Mouse (Mus musculus) T-cell, adult 2 months (primary cell): Measurements from ENCODE around the gene Inafm2.

ENCODE experiments used
- DNase-seq: peaks from one replicate; pipeline ENCODE4 v3.0.0; 2022; ENCODE audit warnings: low spot score

Inafm2 gene

DNA sequence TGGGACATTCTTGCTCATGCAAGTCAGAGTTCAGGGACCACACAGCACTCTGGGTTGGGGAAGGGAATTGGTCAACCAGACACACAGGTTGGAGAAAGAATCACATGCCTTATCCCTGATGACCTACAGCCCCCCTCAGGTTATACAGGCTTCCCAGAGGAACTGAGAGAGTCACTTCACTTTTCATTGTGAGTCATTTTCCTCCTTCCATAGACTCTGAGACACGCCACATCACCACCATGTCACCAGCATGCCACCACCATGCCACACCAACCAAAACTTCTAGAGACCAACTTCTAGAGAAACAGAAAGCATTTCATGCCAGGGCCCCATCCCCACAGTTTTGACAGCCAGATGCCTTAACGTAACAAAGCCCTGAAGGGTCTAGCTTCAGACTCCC is 18.7 kb upstream of the Inafm2 start:
- DNase-seq: no peak

DNA sequence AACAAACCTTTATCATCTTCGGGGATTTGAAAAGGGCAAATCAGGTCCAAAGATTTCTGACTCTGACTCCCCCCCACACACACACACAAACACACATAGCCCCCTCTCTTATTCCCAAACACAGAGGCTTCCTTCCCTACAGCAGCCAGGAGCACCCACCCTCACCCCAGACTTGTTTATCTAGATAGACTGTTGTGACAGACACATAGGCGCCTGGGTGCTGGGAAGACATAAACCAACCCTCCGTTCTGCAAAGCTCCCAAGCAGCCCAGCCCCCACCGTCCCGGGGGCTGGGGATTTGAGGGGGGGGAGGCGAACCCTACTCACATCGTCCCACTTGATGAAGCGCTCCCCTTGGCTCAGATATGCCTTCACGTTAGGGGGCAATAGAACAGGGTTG is 17.6 kb upstream of the Inafm2 start:
- no peak for DNase-seq

DNA sequence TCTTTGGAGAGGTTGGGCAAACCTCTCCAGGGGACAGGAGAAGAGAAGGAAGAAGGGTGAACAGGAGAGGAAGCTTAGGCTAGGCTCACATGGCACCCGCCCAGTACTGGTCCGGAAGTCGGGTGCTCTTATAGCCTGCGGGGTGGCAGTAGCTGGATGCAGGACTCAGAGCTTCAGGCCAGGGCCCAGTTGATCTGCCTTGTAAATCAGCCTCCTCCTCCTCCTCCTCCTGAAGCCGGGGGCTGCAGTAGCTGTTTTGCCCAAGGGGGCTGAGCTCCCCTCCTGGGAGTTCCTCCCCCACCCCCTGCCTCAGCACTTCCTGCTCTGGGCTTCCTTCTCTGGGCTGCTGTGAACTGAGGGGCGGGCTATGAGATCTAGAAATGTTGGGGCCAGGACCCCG is 17.2 kb upstream of the Inafm2 start, which contains the start of gene Plcb2:
TSS of gene Plcb2 (minus strand) at position 102 of the 400 bp plus-strand sequence.
- DNase-seq: peak; percentile 49

DNA sequence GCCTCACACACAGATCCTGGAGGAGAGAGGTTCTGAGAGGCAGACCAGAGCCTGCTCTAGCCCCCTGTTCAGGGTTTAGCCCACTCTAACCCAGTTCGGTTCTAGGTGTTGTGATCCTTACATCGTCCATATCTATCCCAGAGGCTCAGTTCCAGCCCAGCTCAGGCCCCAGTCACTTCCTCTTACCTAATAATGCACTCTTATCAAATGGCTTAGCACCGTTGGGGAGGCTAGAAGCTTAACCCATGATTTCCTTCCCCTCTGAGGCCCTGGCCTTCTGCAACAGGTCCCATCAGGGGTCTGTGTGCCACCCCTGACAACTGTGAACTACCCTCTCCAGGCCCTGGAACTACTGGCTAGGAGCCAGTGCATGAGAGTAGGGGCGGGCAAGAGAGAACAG is 16.4 kb upstream of the Inafm2 start:
- DNase-seq: no peak

DNA sequence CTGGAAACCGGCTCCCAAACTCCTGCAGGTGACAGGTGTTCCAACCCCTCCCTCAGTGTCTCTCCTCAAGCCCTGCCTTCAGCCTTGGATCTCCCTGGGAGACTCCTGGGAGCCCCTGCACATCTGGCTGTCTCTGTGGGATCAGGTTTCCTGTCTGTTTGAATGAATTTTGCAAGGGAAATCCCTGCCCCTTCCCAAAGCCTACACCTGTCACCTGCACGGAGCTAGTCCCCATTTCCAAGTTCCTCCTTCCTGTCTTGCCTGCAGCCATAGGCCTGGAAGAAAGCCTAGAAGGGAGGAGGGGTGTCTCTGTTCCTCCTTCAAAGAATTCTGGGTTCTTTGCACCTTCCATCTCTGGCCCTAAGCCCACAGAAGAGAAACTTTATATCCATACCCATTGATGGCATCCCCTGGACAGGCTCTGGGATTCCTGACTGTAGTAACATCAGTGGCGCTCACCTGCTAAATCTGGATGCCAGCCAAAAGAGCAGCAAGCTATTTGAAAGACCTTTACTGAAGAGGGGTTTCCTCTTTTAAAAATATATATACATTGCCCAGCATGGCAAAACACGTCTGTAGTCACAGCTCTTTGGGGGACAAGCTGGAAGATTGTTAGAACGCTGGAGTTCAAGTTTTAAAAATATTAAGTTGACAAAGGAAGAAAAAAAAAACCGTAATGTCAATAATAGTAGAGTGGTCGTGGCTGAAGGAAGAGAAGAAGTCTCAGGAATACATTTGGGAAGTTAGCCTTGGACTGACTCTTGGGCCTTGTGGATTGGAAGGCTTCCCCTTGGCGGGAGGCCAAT is 15.5 kb upstream of the Inafm2 start:
- no peak for DNase-seq

DNA sequence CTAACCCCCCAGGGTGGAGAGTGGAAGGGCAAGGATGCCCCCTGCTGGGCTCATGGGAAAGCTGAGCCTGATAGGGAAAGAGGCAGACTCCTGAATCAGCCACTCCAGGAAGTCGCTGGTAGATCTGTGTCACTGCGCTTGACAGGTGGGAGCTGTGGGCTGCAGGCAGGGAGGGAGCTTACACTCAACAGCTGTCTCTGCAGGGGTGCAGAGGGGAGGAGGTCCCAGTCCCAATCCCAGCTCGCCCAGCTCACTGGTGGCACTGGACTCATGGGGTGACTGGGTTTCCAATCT is 15.0 kb upstream of the Inafm2 start:
- peak; percentile 46 for DNase-seq

DNA sequence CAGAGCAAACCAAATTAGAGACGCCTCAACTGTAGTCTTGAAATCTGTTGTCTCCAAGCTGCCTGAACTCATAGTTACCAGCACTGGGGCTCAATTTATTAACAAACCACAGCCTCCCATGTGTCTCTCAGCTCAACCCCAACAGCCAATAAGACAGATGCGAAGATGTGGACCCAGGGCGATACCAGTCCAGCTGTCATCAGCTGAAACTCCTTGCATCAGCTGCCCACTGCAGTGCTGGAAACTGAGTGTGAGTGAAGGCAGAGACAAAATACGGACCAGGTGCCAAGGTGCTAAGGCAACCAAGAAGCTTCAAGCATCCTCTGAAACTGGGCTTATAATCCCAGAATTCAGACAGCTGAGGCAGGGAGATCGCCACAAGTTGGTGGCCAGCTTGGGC is 13.6 kb upstream of the Inafm2 start:
- no peak for DNase-seq

DNA sequence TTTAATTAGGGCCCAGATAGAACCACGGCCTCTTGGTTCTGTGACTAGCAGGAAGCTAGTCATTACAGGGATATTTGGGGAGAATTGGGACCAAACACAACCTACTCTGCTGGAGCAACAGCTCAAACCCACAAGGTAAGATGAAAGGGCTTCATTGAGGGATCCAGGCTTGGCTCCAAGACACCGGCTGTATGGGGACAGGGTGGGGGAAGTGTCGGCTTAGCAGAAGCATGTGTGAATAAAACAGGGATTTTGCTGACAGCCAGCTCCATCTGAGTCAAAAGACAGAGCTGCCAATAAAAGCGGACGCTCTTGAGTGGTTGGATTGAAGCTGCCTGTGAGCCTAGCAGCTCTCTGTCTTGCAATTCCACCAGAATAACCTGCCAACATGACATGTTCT is 12.2 kb upstream of the Inafm2 start:
- no peak for DNase-seq

DNA sequence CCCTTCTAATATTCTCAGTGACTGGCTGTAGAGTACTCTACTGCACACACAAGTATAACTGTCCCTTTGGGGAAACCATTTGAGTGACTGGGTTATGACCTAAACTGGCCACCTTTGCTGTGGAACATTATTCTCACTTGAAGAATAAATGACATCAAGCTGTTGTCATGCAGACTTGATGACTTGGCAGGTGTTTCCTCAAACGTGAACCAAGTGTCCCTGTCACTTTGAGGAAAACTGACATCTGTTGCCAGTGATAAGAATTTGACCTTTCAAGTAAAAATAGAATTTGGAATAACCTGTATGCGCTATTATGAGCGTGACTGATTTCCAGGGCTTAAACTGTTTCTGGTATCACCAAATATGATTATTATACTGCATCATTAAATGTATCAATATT is 5.2 kb upstream of the Inafm2 start:
- no peak for DNase-seq

DNA sequence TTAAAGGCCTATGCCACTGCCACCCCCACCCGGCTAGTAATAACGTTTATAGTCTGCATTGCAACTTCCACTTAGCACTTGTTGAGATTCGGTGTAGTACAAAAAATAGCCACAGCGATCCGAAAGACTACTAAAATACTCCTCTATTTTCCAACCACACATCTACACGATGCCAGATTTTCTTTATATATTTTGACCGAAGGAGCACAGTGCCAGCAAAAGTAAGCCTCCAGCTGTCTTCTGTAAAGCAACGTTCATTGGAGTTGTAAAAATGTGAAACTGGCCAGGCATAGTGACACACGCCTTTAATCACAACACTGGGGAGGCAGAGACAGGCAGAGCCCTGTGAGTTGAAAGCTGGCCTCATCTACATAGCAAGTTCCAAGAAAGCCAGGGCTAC is 4.4 kb upstream of the Inafm2 start:
- DNase-seq: no peak

DNA sequence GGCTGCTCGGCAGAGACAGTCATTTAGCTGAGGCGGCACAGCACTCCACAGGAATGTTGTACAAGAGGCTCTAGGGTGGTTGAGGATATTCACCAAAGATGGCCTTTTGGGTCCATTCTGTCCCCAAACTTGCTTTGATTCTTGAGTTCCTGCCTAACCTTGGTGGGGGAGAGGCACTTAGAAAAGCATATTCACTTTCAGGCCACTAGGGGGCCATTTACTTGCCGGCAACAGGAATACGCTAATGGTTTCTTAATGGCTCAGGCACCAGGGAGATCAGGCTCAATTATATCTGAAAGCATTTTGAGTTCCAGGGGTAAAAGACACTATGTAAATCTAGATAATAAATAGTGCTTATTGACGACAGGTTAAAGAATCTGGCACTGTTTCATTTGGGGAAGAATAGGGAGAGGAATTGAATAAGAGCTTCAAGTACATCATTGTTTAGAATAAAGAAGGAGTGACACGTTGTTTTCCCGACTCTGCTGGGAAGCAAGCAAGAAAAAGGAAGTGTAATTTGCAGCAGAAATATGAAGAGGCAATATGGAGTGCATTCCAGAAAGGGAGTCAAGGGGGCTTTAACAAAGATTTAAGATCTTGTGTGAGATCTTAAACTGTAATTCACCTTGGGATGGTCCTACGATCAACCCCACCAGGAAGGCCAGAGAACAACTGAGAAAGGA is 2.2 kb upstream of the Inafm2 start:
- DNase-seq: peak; percentile 60

DNA sequence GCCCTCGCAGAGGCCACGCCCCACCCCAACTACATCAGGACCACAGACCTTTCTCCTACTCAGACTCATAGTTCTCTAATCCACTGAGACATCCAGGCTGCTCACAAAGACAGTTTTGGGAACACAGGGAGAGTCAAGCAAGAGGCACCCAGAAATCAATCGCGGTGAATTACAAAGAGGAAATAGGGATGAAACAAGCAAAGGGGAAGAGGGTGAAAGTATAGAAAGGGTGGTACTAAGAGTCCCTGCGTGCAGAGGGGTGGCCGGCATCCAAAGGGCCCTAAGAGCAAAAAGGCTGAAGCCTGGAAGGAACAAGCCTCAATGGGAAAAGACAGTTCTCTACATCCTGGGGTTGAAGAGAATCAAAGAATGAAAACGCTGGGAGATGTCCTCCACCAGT is 937 bp upstream of the Inafm2 start:
- DNase-seq: no peak

DNA sequence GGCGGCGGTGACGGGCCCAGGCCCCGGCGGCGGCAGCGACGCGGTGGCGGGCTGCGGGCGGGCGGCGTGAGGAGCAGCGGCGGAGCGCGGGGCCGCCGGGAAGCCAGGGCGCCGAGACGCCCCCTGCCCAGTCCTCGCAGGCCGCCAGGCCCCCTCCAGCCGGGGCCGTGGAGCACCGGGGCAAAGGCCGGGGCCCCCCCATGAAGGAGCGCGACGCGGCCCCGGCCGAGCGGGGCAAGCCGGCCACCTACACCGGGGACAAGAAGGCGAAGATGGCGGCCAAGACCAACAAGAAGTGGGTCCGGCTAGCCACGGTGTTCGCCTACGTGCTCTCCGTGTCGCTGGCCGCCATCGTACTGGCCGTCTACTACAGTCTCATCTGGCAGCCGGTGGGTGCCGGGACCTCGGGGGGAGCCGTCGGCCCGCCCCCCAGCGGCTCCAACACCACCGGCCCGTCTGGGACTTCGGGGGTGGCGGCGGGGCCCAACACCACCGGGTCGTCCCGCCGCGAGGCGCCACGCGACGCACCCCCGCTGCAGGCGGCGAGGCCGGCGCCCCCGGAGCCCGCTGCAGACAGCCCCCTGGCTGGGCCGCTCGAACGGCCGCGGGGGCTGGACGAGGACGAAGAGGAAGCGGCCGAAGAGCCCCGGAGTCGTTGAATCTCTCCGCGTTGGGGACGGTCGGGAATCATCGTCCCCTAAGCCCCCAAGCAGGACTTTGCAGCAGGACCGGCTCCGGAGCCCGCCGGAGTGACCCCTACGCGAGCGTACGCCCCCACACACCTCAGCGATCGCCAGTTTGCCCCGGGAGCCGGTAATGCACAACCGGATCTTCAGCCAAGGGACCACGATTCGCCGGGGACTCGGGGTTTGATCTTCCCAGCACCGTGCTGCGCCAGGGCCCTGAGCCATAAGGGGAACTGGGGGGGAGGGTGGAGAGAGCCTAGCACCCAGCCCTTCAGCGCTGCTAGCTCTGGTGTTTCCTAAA is 650 bp downstream of the Inafm2 start:
- peak; percentile 36 for DNase-seq

DNA sequence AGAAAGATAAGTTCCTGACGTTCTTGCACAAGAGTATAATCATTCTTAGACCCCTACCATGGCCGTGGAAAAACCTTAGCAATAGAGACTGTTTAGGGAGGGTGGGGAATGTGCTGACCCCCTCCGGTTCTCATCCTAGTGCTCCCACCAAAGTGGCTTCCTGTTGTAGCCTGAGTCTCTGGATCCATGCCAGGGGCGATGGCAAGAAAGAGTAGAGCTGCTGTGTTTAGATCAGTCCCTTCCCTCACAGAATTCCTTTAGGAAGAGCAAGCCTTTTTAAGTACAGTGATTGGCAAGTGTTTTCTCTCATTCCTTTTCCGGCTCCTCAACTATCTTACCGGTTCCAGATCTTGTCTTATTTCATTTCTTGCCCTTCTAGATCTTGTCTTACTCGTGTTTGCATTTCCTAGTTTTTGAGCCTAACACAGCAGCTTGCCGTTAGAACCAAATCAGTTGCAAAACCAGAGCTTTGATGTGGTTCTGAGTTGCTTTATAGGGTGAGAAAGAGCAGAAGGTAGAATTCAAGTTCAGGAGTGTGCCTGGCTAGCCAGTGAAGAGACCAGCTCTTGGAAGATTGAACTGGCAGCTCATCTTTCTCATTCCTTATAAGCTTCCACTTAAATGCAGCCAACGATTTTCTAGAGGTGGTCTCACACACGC is 1.9 kb downstream of the Inafm2 start:
- DNase-seq: peak; percentile 60

DNA sequence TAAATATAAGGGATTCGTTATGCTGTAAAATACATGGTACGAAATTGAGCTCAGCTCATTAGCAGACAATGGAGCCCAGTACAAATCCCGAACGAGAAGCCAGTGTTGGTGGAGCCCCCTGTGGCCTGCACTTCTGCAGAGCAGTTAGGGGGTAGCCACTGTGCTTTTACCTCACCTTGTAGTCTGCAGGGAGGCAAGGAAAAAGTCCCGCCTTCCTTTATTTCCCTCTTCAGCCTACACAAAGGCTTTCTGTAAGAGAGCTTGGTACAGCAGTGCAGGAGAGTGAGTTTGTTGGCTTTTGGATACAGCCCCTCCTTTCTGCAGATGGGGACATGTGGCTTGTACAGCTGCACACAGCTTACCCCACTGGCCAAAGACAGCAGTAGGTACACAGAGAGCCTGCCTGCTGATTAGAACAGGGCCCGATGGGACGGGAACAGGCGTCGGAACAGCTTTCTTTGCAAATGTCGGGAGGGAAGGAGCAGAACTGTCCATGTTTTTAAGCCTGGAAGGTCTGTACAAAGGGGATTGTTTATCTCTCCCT is 3.9 kb downstream of the Inafm2 start:
- DNase-seq: no peak

DNA sequence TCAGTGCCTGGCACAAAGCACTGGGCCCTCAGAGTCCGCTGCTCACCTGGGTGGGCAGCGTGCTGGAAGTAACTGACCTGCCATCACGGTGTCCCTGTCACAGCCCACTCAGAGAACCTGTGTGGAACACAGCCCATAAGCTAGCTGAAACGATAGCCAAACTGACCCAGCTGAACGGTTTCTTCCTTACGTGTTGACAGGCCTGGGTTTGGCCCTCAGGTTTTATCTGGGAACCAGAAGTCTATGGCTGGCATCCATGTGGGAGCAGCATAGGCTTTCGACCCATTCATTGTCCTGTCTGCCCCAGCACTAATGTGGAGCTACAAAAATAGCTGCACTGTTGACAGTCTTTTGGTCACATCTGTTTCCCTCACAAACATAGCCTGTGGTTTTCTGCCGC is 4.9 kb downstream of the Inafm2 start:
- no peak for DNase-seq

DNA sequence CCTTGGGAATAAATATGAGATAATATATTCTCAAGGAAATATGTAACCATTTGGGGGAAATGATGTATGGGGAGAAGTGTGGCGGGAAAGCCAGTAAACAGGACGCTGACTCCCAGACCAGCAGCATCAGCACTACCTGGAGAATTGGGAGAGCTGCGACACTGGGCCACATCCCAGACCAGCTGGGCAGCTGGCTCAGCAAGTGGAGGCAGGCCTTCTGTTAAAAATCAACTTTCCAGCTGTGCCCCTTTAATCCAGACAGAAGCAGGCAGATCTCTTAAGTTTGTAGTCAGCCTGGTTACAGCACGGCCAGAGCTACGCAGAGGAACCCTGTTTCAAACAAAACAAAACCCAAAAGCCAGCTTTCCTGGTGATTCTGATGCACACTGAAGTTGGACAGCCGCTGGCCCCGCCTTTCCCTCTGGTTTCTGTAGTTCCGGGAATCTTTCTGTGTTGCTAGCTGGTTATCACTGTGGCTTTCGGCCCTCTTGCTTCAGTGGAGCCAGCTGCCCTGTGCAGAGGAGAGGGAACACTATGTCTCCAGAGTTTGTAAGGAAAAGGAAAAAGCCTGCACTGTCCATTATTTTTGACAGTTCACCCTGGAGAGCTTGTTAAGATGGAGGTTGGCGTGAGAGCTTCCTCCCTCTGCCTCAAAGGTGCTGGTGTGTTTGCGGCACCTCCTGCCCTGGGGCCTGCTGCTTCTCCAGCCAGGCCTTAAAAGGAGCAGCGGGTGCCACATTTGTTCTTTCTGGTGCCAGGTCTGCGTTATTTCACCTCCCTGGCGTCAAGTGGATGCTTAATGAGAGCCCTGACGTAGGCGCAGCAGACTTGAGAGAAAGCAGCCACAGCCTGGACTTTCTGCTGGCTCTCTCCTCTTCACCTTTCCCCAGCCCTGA is 6.6 kb downstream of the Inafm2 start:
- no peak for DNase-seq

DNA sequence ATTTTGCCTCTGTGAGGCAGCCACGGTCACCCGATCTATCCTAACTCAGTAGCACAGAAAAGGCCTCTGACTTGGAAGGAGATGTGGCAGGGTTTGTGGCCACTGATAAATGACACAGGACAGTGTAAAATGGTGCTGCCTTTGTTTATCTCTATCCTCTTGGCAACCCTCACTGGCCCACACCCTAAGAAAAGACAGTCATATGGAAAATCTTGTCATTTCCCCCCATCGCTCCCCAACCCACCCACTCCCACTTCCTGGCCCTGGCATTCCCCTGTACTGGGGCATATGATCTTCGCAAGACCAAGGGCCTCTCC is 7.2 kb downstream of the Inafm2 start:
- no peak for DNase-seq

DNA sequence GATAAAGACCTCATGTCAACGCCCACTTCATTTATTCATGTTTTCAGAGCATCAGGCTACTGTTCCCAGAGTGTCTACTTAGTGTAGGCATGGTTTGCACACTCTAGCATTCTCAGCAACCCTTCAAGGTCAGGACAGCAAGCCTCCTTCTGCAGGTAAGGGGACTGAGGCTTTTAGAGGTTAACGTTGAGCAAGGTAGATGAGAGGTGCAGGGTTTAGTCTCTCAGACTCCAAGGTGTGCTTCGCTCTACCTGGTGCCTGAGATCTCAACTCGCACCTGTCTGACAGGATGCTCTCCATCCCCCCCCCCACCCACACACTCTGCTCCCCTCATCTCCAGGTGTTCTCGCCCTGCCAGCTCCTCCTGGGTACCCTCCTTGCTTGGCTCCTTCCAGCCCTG is 8.6 kb downstream of the Inafm2 start:
- no peak for DNase-seq

DNA sequence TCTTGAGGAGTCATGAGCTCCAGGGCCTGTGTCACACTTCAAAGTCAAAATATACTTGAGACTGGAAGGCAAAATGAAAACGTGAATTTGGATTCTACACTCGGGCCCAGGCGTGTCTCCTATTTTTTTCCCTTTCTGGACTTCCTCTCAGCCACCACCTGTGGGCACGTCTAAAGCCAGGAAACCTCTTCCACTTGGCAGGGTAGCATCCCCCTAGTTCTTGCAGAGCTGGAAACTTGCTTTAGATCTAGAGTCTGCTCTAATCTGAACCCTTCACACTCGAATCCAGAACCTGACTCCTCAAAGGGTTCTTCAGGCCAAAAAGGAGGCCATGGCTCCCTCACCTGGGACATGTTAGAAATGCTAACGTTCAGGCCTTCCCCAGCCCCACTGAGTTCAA is 9.8 kb downstream of the Inafm2 start:
- DNase-seq: no peak

DNA sequence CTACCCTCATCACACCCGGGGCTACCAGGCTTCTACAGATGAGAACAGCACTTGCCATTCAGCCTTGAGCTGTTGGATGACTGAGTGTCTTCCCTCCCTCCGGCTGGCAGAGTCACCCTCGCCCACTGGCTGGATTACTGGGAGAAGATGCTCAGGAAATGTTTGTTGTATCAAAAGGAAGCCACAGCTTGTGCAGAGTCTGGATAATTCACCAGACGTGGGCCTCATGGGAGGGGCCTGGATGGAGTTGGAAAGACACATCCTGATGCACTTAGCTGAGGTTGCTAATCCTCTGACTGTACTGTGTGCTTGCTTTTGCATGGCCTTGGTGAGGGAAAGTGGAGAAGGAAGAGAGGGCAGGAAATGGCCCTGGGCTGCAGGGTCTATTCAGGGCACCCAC is 10.5 kb downstream of the Inafm2 start:
- DNase-seq: no peak
